Mouse (Mus musculus) kidney, adult 2 months (tissue): ENCODE results near the gene Hcn2.

Experiments used
- CTCF ChIP-seq: fragments of 200-500 bp; conservative IDR thresholded peaks from 2 replicates; pipeline ENCODE4 v1.5.1; 2011; ENCODE audit warnings: low read depth, mild to moderate bottlenecking, control low read depth, low read length, moderate library complexity, mixed read lengths; ENCODE audit not compliant: insufficient read depth, insufficient read length
- POLR2A ChIP-seq: fragments of 200-500 bp; IDR thresholded peaks from one replicate; pipeline ENCODE4 v1.6.1; 2011; ENCODE audit warnings: low read depth, low read length, control low read depth

GRCm38 (mm10) chr10:79671396-79672087, 44.9 kb upstream of the Hcn2 start:
- TF ChIP-seq CTCF = no peak
- no peak for TF ChIP-seq POLR2A
